Mouse (Mus musculus) WW6 (cell line): ENCODE results near the gene Cdadc1.
"Not testable (repeated sequence)": the region's sequence is repeated elsewhere in the genome, so short reads cannot be mapped to it uniquely, and the experiment has no call there.

Experiments used
- DNase-seq: peaks from one replicate; pipeline ENCODE4 v3.0.0-alpha.2; 2013; ENCODE audit warnings: low read depth, low spot score

Cdadc1 gene

GRCm38 (mm10) chr14:59597398-59598259, at the start of gene Cdadc1:
TSS of gene Cdadc1 (minus strand) at chr14:59597959.
- peak; percentile 70 for DNase-seq

- DNase-seq = no peak
Observed at GRCm38 (mm10) chr14:59646826-59647697, 49.3 kb upstream of the Cdadc1 start.

- DNase-seq = no peak
Observed at GRCm38 (mm10) chr14:59644896-59645295, 47.1 kb upstream of the Cdadc1 start.

- DNase-seq = no peak
Observed at GRCm38 (mm10) chr14:59644166-59644565, 46.4 kb upstream of the Cdadc1 start.

GRCm38 (mm10) chr14:59643582-59643981, 45.8 kb upstream of the Cdadc1 start:
- no peak for DNase-seq

GRCm38 (mm10) chr14:59641856-59642255, 44.1 kb upstream of the Cdadc1 start:
- DNase-seq = no peak

- DNase-seq = no peak
Observed at GRCm38 (mm10) chr14:59638906-59639703, 41.3 kb upstream of the Cdadc1 start.

GRCm38 (mm10) chr14:59633988-59634387, 36.2 kb upstream of the Cdadc1 start:
- no peak for DNase-seq

- DNase-seq = no peak
Observed at GRCm38 (mm10) chr14:59633295-59633898, 35.6 kb upstream of the Cdadc1 start.

- no peak for DNase-seq
Observed at GRCm38 (mm10) chr14:59632067-59632466, 34.3 kb upstream of the Cdadc1 start.

GRCm38 (mm10) chr14:59630096-59630495, 32.3 kb upstream of the Cdadc1 start:
- DNase-seq = no peak

- DNase-seq = no peak
Observed at GRCm38 (mm10) chr14:59629308-59629707, 31.5 kb upstream of the Cdadc1 start.

- DNase-seq = no peak
Observed at GRCm38 (mm10) chr14:59627823-59628222, 30.1 kb upstream of the Cdadc1 start.

- no peak for DNase-seq
Observed at GRCm38 (mm10) chr14:59627142-59627680, 29.5 kb upstream of the Cdadc1 start.

GRCm38 (mm10) chr14:59626711-59627110, 29.0 kb upstream of the Cdadc1 start:
- no peak for DNase-seq

- no peak for DNase-seq
Observed at GRCm38 (mm10) chr14:59625806-59626364, 28.1 kb upstream of the Cdadc1 start.

- peak; percentile 48 for DNase-seq
Observed at GRCm38 (mm10) chr14:59625158-59625805, 27.5 kb upstream of the Cdadc1 start, which contains the start of gene Shisa2. TSS of gene Shisa2 (plus strand) at chr14:59625308.

GRCm38 (mm10) chr14:59624326-59624885, 26.6 kb upstream of the Cdadc1 start:
- DNase-seq = no peak

GRCm38 (mm10) chr14:59616802-59617201, 19.0 kb upstream of the Cdadc1 start:
- DNase-seq = no peak

- DNase-seq = not testable (repeated sequence)
Observed at GRCm38 (mm10) chr14:59614149-59614548, 16.4 kb upstream of the Cdadc1 start.
